Mouse (Mus musculus) midbrain, embryonic 14.5 days (tissue): ENCODE results near the gene S100a4. TPM values are rescaled to one million over a fixed set of nuclear protein-coding genes. Genes with fewer than 3 reads are reported as not detected.
A peak's percentile ranks its signal among the peaks of the same experiment; 100 is the strongest.

Experiments used
- ATAC-seq: fragments of 200-750 bp; cut with Nextera tagmentation; 2 replicates; pipeline ENCODE4 v1.8.0; 2017; ENCODE audit warnings: moderate number of reproducible peaks, moderate library complexity; ENCODE audit not compliant: low FRiP score, low TSS enrichment
- DNase-seq: peaks from one replicate; pipeline ENCODE4 v3.0.0-alpha.2; 2015
- H3K27ac ChIP-seq: fragments of 300-500 bp; sonication (generic); replicated peaks from 2 replicates; pipeline ENCODE4 v1.5.1; 2014; ENCODE audit warnings: mild to moderate bottlenecking, low read depth, low read length, moderate library complexity
- H3K27me3 ChIP-seq: fragments of 300-500 bp; sonication (generic); 2 replicates; pipeline ENCODE4 v1.6.1; 2014; ENCODE audit warnings: low read length, control low read depth, mixed read lengths; ENCODE audit not compliant: control insufficient read depth, insufficient read depth
- H3K36me3 ChIP-seq: fragments of 300-500 bp; sonication (generic); 2 replicates; pipeline ENCODE4 v1.6.1; 2014; ENCODE audit warnings: low read length, control low read depth; ENCODE audit not compliant: control insufficient read depth, insufficient read depth
- H3K4me1 ChIP-seq: fragments of 300-500 bp; sonication (generic); 2 replicates; pipeline ENCODE4 v1.6.1; 2014; ENCODE audit warnings: mild to moderate bottlenecking, antibody characterized with exemption, low read length, control low read depth; ENCODE audit not compliant: control insufficient read depth, insufficient read depth
- H3K4me2 ChIP-seq: fragments of 300-500 bp; sonication (generic); 2 replicates; pipeline ENCODE4 v1.6.1; 2014; ENCODE audit warnings: mild to moderate bottlenecking, low read length, moderate library complexity
- H3K4me3 ChIP-seq: fragments of 300-500 bp; sonication (generic); replicated peaks from 2 replicates; pipeline ENCODE4 v1.5.1; 2014; ENCODE audit warnings: low read depth, low read length
- H3K9ac ChIP-seq: fragments of 300-500 bp; sonication (generic); replicated peaks from 2 replicates; pipeline ENCODE4 v1.6.1; 2014; ENCODE audit warnings: mild to moderate bottlenecking, low read length, moderate library complexity
- H3K9me3 ChIP-seq: fragments of 300-500 bp; sonication (generic); 2 replicates; pipeline ENCODE4 v1.6.1; 2016; ENCODE audit warnings: low read length, control low read depth, mixed read lengths; ENCODE audit not compliant: control insufficient read depth
- WGBS: fragments of 180-500 bp; shearing (Covaris S2); extraction: QIAGEN DNeasy Blood & Tissue Kit; methylation state at CpG from one replicate; pipeline ENCODE4 v1.1.7; 2014; 5-methylcytosine and 5-hydroxymethylcytosine counted together
- polyA plus RNA-seq: library from polyadenylated mRNA; unstranded; fragments of >200 nt; fragmentation: Nextera tagmentation; extraction: Ambion mirVana; gene quantifications from 2 replicates; pipeline ENCODE4 v1.2.1, GENCODE M21; 2014

The S100a4 gene
- polyA plus RNA-seq, 1 experiment from 2014 or later = 1.5 TPM

DNA sequence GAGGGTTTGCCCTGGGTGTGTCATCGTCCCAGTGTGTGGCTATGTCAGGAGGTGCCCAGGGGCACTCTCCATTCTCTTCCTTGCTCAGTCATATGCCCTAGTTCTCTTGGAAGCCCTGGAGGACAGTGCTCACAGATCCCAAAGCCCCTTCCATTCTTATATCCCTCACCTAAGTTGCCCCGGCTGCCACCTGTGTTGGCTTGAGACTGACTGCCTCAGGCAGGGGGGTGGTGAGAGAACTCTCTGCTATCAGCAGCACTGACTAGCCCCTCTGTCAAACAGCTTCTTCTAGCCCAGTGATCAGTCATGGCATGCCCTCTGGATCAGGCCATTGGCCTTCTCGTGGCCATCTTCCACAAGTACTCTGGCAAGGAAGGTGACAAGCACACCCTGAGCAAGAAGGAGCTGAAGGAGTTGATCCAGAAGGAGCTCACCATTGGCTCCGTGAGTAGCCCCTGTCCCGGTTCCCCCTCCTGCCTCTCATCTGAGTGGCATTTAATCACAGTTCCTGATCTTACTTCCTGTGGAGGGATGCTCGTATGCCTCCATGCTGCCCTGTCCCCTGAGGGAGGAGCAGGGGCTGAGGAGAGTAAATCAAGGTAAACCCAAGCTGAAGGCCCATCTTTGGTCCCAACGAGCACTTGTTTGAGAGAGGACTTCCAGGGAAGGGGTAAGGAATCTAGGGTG, 10.0 kb downstream of the S100a4 start:
- no peak for DNase-seq
- H3K9me3 ChIP-seq = no peaks in the 10 kb centered on the region; the same call in 1 of the 2 replicates
- peak overlapping the region; percentile 59 for H3K4me2 ChIP-seq
- no peaks in the 10 kb centered on the region for H3K27me3 ChIP-seq
- H3K27ac ChIP-seq = no peak overlapping the region
- 72% methylated on average over 7 of the region's 7 CpGs for WGBS
- H3K9ac ChIP-seq = no peak overlapping the region
- H3K4me3 ChIP-seq = no peak overlapping the region
- ATAC-seq = no peak
- H3K4me1 ChIP-seq = peaks cover 7% of the 10 kb centered on the region
- no peaks in the 10 kb centered on the region for H3K36me3 ChIP-seq

- DNase-seq = no peak
- Histone ChIP-seq H3K9me3 (no peaks in the 10 kb centered on the region; the same call in 1 of the 2 replicates), H3K27ac (no peak overlapping the region), H3K9ac (no peak overlapping the region), H3K4me1 (peaks cover 7% of the 10 kb centered on the region), H3K27me3 (no peaks in the 10 kb centered on the region), H3K4me3 (no peak overlapping the region), H3K4me2 (no peak overlapping the region), H3K36me3 (no peaks in the 10 kb centered on the region)
- no peak for ATAC-seq
- WGBS = 88% methylated on average over 6 of the region's 6 CpGs
These were observed 10.6 kb downstream of the S100a4 start for GRCm38 (mm10) chr3:90614148-90614530.

DNA sequence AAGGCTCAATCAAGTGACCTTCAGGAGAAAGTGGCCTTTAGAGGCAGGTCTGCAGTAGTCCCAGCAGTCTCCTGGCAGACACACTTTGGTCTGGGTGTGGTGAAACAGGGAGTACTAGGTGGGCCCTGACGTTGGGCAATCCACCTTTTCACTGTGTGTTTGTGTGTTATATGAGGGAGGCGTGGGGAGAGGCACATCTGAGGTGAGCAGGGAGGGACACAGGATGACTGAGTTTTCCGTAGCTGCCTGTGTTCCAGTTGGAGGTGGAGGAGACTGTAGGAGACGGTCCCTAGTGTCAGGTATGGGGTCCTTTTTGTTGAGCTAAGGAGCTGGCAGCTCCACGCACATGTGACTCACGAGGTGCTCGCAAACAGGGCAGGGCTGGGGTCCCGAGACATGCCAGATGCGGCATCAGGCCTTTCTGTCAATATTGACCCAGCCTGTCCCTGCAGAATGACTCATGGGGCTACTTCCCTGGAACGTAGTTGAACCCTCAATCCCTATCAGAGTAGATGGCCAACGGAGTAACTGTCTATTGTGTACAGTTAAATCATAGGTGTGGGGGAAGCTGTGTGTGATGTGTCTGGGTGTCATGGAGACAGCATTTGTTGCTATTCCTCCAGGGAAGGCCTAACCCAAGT, 11.2 kb downstream of the S100a4 start:
- Histone ChIP-seq H3K27ac (no peak overlapping the region), H3K27me3 (no peaks in the 10 kb centered on the region), H3K36me3 (no peaks in the 10 kb centered on the region), H3K9me3 (no peaks in the 10 kb centered on the region; the same call in 1 of the 2 replicates), H3K4me2 (no peak overlapping the region), H3K4me3 (no peak overlapping the region), H3K4me1 (peaks cover 7% of the 10 kb centered on the region), H3K9ac (no peak overlapping the region)
- DNase-seq (no peak), ATAC-seq (no peak)
- WGBS = 82% methylated on average over 11 of the region's 11 CpGs

GRCm38 (mm10) chr3:90615415-90615814, 11.8 kb downstream of the S100a4 start:
- DNase-seq (peak; percentile 66), ATAC-seq (no peak)
- Histone ChIP-seq H3K36me3 (no peaks in the 10 kb centered on the region), H3K27me3 (no peaks in the 10 kb centered on the region), H3K4me3 (no peak overlapping the region), H3K4me1 (peaks cover 7% of the 10 kb centered on the region), H3K27ac (no peak overlapping the region), H3K9me3 (no peaks in the 10 kb centered on the region; the same call in 1 of the 2 replicates), H3K4me2 (no peak overlapping the region), H3K9ac (no peak overlapping the region)
- WGBS = 7% methylated on average over 7 of the region's 7 CpGs

DNA sequence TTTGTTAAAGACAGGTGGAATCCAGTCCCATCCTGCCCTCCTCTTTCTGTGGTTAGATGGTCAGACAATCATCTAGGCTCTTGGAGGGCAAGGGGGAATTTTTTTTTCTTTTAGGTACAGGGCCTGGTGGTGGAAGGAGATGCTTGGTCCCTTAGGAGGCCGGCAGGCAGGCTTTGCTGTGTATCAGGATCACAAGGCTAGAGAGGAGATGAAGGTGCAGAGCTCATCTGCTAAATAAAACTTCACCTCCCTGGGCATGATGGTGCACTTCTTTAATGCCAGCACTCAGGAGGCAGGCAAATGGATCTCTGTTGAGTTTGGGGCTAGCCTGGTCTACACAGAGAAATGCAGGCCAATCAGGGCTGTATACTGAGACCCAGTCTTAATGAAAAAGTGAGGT, 12.3 kb downstream of the S100a4 start:
- no peaks in the 10 kb centered on the region for H3K36me3 ChIP-seq
- H3K4me1 ChIP-seq = peaks cover 7% of the 10 kb centered on the region
- H3K9ac ChIP-seq = no peak overlapping the region
- ATAC-seq = no peak
- no peak for DNase-seq
- H3K27me3 ChIP-seq = no peaks in the 10 kb centered on the region
- H3K9me3 ChIP-seq = no peaks in the 10 kb centered on the region; the same call in 1 of the 2 replicates
- WGBS = 88% methylated on average over 1 of the region's 1 CpGs
- H3K4me2 ChIP-seq = no peak overlapping the region
- no peak overlapping the region for H3K27ac ChIP-seq
- H3K4me3 ChIP-seq = no peak overlapping the region

GRCm38 (mm10) chr3:90617586-90617985, 14.0 kb downstream of the S100a4 start:
- no peak overlapping the region for H3K27ac ChIP-seq
- no peak overlapping the region for H3K9ac ChIP-seq
- H3K4me2 ChIP-seq = no peak overlapping the region
- peaks cover 7% of the 10 kb centered on the region for H3K4me1 ChIP-seq
- H3K9me3 ChIP-seq = no peaks in the 10 kb centered on the region; the same call in 1 of the 2 replicates
- no peaks in the 10 kb centered on the region for H3K27me3 ChIP-seq
- DNase-seq = no peak
- 13% methylated on average over 1 of the region's 1 CpGs for WGBS
- ATAC-seq = no peak
- no peaks in the 10 kb centered on the region for H3K36me3 ChIP-seq
- no peak overlapping the region for H3K4me3 ChIP-seq

DNA sequence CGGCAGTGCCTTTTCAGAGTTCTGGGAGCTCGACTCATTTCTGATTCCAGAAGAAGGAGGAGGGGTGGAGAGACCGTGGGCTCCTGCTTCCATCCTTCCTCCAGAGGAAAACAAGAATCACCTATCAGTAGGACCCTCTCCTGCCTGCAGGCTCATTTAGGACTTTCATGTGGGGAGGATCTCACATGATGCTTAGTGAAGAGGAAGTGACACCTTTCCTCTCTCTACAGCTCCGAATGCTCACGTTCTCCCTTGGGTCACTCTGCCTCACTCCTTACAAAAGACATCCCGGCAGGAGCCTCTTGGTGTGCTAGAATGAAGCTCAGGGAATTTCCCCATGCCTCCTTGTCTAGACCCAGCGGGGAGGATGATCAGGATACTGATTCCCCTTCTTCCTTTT, 18.0 kb downstream of the S100a4 start:
- H3K4me1 ChIP-seq = peaks cover 13% of the 10 kb centered on the region
- H3K36me3 ChIP-seq = no peaks in the 10 kb centered on the region
- no peak overlapping the region for H3K4me2 ChIP-seq
- no peak for ATAC-seq
- no peaks in the 10 kb centered on the region for H3K27me3 ChIP-seq
- H3K4me3 ChIP-seq = no peak overlapping the region
- 55% methylated on average over 7 of the region's 7 CpGs for WGBS
- no peak overlapping the region for H3K27ac ChIP-seq
- no peaks in the 10 kb centered on the region; the same call in 1 of the 2 replicates for H3K9me3 ChIP-seq
- no peak overlapping the region for H3K9ac ChIP-seq
- no peak for DNase-seq

GRCm38 (mm10) chr3:90623435-90624071, 20.0 kb downstream of the S100a4 start:
- ATAC-seq = peak; percentile 76; the same call in 1 of the 2 replicates
- 6% methylated on average over 2 of the region's 2 CpGs for WGBS
- no peak overlapping the region for H3K4me2 ChIP-seq
- DNase-seq = peak; percentile 81
- no peaks in the 10 kb centered on the region for H3K9me3 ChIP-seq
- H3K4me1 ChIP-seq = peaks cover 13% of the 10 kb centered on the region
- H3K27ac ChIP-seq = peak overlapping the region; percentile 52; the same call in 1 of the 2 replicates
- H3K9ac ChIP-seq = no peak overlapping the region
- H3K4me3 ChIP-seq = no peak overlapping the region
- H3K27me3 ChIP-seq = no peaks in the 10 kb centered on the region
- H3K36me3 ChIP-seq = no peaks in the 10 kb centered on the region
